Comparison of ENCODE assay signal across 27 mouse cellular contexts in the genomic region with DNA sequence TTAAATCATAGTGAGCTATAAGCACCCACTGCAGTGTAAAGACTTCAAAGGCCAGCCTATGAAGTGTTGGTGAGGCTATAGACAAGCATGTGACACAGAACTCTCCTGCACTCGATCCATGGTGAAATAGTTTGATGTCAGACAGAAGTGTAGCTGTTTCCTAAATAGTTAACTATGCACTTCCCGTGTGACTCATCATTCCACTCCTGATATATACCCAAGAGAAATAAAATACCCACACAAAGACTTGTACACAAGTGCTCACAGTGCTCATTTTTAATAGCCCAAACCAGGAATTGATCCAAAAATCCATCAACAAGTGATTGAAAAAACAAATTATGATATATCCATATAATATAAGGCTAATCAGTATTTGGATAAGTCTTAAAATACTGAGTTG. TPM values are rescaled to one million over a fixed set of nuclear protein-coding genes. Genes with fewer than 3 reads are reported as not detected.
DNase-seq lines count a peak whose midpoint lies in the region; ATAC-seq and TF ChIP-seq lines count a peak whose summit lies in the region.
"Had no signal": no experiment of that assay in that cellular context is flagged by ENCODE, and none has a peak within 500 bp of the region (broad histone marks: within the 10 kb centered on the region; RNA-seq: fewer than 3 reads in every experiment).

No protein-coding gene starts in this region.

- DNase-seq in lung, embryonic 14.5 days, result peak; percentile 12
- DNase-seq in lung, postnatal 0 days (ENCODE audit: low spot score), result no peak
- DNase-seq in 3T3-L1 (ENCODE audit: low read depth, low spot score), result peak; percentile 63
- DNase-seq in NIH3T3 (ENCODE audit: low read depth), result peak; percentile 61
- no peak for DNase-seq in urinary bladder, adult 18-20 months (ENCODE audit: low spot score in 2 of 2)
- DNase-seq: adrenal gland, adult 2 months; adrenal gland, postnatal 10 days; adrenal gland, postnatal 25 days; B cell, adult 2 months; cerebellum, adult 11 months; cerebellum, adult 18-20 months; cerebellum, adult 8-10 months; cerebellum, adult 9-11 months; cerebellum, postnatal 14 days; cerebellum, postnatal 36 days; embryo, embryonic 11 days had no signal

- no peaks in the 10 kb centered on the region for H3K36me3 ChIP-seq in lung, embryonic 14.5 days (ENCODE audit: insufficient read depth)
- H3K36me3 ChIP-seq in lung, postnatal 0 days (ENCODE audit: insufficient read depth, low read length), result no peaks in the 10 kb centered on the region
- H3K36me3 ChIP-seq: embryonic facial prominence, embryonic 13.5 days; embryonic facial prominence, embryonic 15.5 days; forebrain, embryonic 10.5 days; forebrain, embryonic 12.5 days; G1E had no signal

- ATAC-seq in lung, embryonic 14.5 days (ENCODE audit: insufficient read depth), result no peak
- no peak for ATAC-seq in lung, postnatal 0 days
- ATAC-seq: CD4-positive, CD25-positive, alpha-beta regulatory T cell, adult 4 months; forebrain, embryonic 14.5 days; forebrain, embryonic 16.5 days had no signal

- WGBS in lung, embryonic 14.5 days, result 29% methylated on average over 2 of the region's 2 CpGs
- WGBS in lung, postnatal 0 days, result 39% methylated on average over 2 of the region's 2 CpGs

- H3K4me2 ChIP-seq in lung, embryonic 14.5 days, result no peak overlapping the region
- no peak overlapping the region for H3K4me2 ChIP-seq in lung, postnatal 0 days (replicated peaks; ENCODE audit: low read depth, low read length)
- H3K4me2 ChIP-seq: embryonic facial prominence, embryonic 13.5 days; embryonic facial prominence, embryonic 15.5 days; forebrain, embryonic 12.5 days had no signal

- H3K27ac ChIP-seq in lung, embryonic 14.5 days (ENCODE audit: low read depth), result no peak overlapping the region
- H3K27ac ChIP-seq in lung, postnatal 0 days (ENCODE audit: low read length), result no peak overlapping the region
- H3K27ac ChIP-seq: embryonic facial prominence, embryonic 13.5 days; embryonic facial prominence, embryonic 15.5 days; forebrain, embryonic 10.5 days; forebrain, embryonic 12.5 days had no signal

- TF ChIP-seq CTCF in lung, embryonic 14.5 days (IDR thresholded peaks at IDR 0.05; ENCODE audit: low read depth), result no peak
- TF ChIP-seq CTCF in lung, postnatal 0 days (IDR thresholded peaks at IDR 0.05), result no peak

- H3K4me3 ChIP-seq in lung, embryonic 14.5 days (ENCODE audit: low read depth, low read length), result no peak overlapping the region
- no peak overlapping the region for H3K4me3 ChIP-seq in lung, postnatal 0 days (ENCODE audit: low read depth, low read length)
- H3K4me3 ChIP-seq: embryonic facial prominence, embryonic 13.5 days; embryonic facial prominence, embryonic 15.5 days; erythroblast, embryonic 14.5 days; forebrain, embryonic 10.5 days; forebrain, embryonic 12.5 days had no signal

- H3K4me1 ChIP-seq in lung, embryonic 14.5 days (ENCODE audit: insufficient read depth), result no peaks in the 10 kb centered on the region
- H3K4me1 ChIP-seq in lung, postnatal 0 days (ENCODE audit: insufficient read depth, low read depth, low read length), result no peaks in the 10 kb centered on the region; the same call in 1 of the 2 replicates
- H3K4me1 ChIP-seq: embryonic facial prominence, embryonic 13.5 days; embryonic facial prominence, embryonic 15.5 days had no signal

- no peaks in the 10 kb centered on the region for H3K9me3 ChIP-seq in lung, embryonic 14.5 days (ENCODE audit: low read depth, low read length)
- H3K9me3 ChIP-seq in lung, postnatal 0 days (ENCODE audit: low read length), result no peaks in the 10 kb centered on the region
- H3K9me3 ChIP-seq: embryonic facial prominence, embryonic 13.5 days; embryonic facial prominence, embryonic 15.5 days; forebrain, embryonic 10.5 days; forebrain, embryonic 12.5 days; G1E had no signal

- H3K9ac ChIP-seq in lung, embryonic 14.5 days, result no peak overlapping the region
- no peak overlapping the region for H3K9ac ChIP-seq in lung, postnatal 0 days (replicated peaks; ENCODE audit: low read depth)
- H3K9ac ChIP-seq: embryonic facial prominence, embryonic 13.5 days; embryonic facial prominence, embryonic 15.5 days; forebrain, embryonic 12.5 days had no signal

- TF ChIP-seq EP300 in lung, postnatal 0 days (IDR thresholded peaks at IDR 0.05), result no peak

- no peaks in the 10 kb centered on the region for H3K27me3 ChIP-seq in lung, embryonic 14.5 days (ENCODE audit: insufficient read depth, low read length)
- no peaks in the 10 kb centered on the region for H3K27me3 ChIP-seq in lung, postnatal 0 days (replicated peaks; ENCODE audit: insufficient read depth, low read length)
- H3K27me3 ChIP-seq: embryonic facial prominence, embryonic 13.5 days; embryonic facial prominence, embryonic 15.5 days; forebrain, embryonic 12.5 days had no signal

RNA-seq across cellular contexts. Expression of gene Kalrn, which starts 19.4 kb away (rescaled TPM):
- polyA plus RNA-seq in lung, embryonic 14.5 days (2014; fragmentation: Nextera tagmentation; extraction: Ambion mirVana), result 15.0 and 17.0 TPM in 2 replicates
- 12.7 and 13.6 TPM in 2 replicates for polyA plus RNA-seq in lung, postnatal 0 days (2015; fragmentation: Nextera tagmentation; extraction: Ambion mirVana)

RNA-seq across cellular contexts. Expression of gene Ropn1, which starts 57.0 kb away (rescaled TPM):
- polyA plus RNA-seq in lung, embryonic 14.5 days (2014; fragmentation: Nextera tagmentation; extraction: Ambion mirVana), result not detected in 2 replicates
- not detected in 2 replicates for polyA plus RNA-seq in lung, postnatal 0 days (2015; fragmentation: Nextera tagmentation; extraction: Ambion mirVana)
- polyA plus RNA-seq: adrenal gland, adult 2 months; brain, embryonic 14.5 days; CD4-positive, CD25-positive, alpha-beta regulatory T cell, adult 4 months; embryonic facial prominence, embryonic 11.5 days; embryonic facial prominence, embryonic 13.5 days; embryonic facial prominence, embryonic 15.5 days; erythroblast, embryonic 14.5 days; forebrain, embryonic 10.5 days; forebrain, embryonic 12.5 days; forebrain, embryonic 14.5 days; forebrain, embryonic 16.5 days; G1E had no signal

Comparison
In these comparisons a context has a peak if more than half of its experiments do, and no peak if none do; other contexts are left out.
1. DNase-seq: peak in lung, embryonic 14.5 days (single experiment), 3T3-L1 (single experiment) and NIH3T3 (single experiment); none in lung, postnatal 0 days (single experiment) and urinary bladder, adult 18-20 months (0 of 2).